Mouse (Mus musculus): ENCODE measurements at regions not wholly inside any gene's neighbourhood (a gene's known extent, or its start where the extent isn't known, plus 50 kb on each side); places are given as distances from the start of the nearest gene placed in this dataset.

DNA sequence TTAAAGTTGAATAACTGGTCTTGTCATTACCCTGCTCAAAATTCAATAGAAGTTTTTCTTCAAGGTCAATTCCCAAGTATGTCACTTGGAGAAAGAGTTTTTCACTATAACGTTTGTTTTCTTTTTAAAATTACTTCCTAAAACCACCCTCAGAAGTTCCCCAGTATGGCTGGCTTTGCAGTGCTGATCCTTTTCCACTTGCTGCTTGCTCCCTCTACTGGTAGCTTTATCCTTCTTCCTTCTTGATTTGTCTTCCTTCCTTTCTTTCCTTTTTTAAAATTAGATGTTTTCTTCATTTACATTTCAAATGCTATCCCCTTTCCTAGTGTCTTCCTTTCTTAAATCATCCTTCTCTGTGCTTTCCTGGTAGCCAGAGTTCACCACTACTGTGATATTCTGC, 73.6 kb downstream of the Rtl3 start:
- DNase-seq = peak; percentile 4 to 16
